Mouse (Mus musculus) kidney, adult 2 months (tissue): ENCODE measurements around the gene Hist1h3g. TPM values are rescaled to one million over a fixed set of nuclear protein-coding genes. Genes with fewer than 3 reads are reported as not detected.
A peak's percentile ranks its signal among the peaks of the same experiment; 100 is the strongest.

Experiments
- DNase-seq: peaks from one replicate; pipeline ENCODE4 v3.0.0; 2021
- H3K27ac ChIP-seq: fragments of 200-500 bp; 2 replicates; pipeline ENCODE4 v1.5.1; 2012; ENCODE audit warnings: low read depth, low read length, control low read depth, inconsistent platforms; ENCODE audit not compliant: insufficient read depth
- H3K27me3 ChIP-seq: fragments of 200-500 bp; replicated peaks from 2 replicates; pipeline ENCODE4 v1.6.1; 2012; ENCODE audit warnings: mild to moderate bottlenecking, moderate library complexity, low read length, inconsistent platforms; ENCODE audit not compliant: control insufficient read depth, insufficient read depth
- H3K36me3 ChIP-seq: fragments of 200-500 bp; 2 replicates; pipeline ENCODE4 v1.6.1; 2012; ENCODE audit warnings: mild to moderate bottlenecking, moderate library complexity, low read length, inconsistent platforms; ENCODE audit not compliant: control insufficient read depth, insufficient read depth
- H3K4me1 ChIP-seq: fragments of 200-500 bp; 2 replicates; pipeline ENCODE4 v1.6.1; 2011; ENCODE audit warnings: low read length; ENCODE audit not compliant: control insufficient read depth, insufficient read depth
- H3K4me3 ChIP-seq: fragments of 200-500 bp; 2 replicates; pipeline ENCODE4 v1.5.1; 2011; ENCODE audit warnings: mild to moderate bottlenecking, low read depth, low read length, control low read depth; ENCODE audit not compliant: insufficient read depth
- CTCF ChIP-seq: fragments of 200-500 bp; conservative IDR thresholded peaks from 2 replicates; pipeline ENCODE4 v1.5.1; 2011; ENCODE audit warnings: low read depth, mild to moderate bottlenecking, control low read depth, low read length, moderate library complexity, mixed read lengths; ENCODE audit not compliant: insufficient read depth, insufficient read length
- POLR2A ChIP-seq: fragments of 200-500 bp; IDR thresholded peaks from one replicate; pipeline ENCODE4 v1.6.1; 2011; ENCODE audit warnings: low read depth, low read length, control low read depth
- WGBS: fragments of 180-500 bp; shearing (Covaris S2); methylation state at CpG from one replicate; pipeline ENCODE4 v1.1.7; 2018; 5-methylcytosine and 5-hydroxymethylcytosine counted together
- polyA plus RNA-seq: library from polyadenylated mRNA; depleted of rRNA; stranded (reverse); fragments of >200 nt; gene quantifications from 2 replicates; pipeline ENCODE4 v1.2.3, GENCODE M21; 2012

The Hist1h3g gene
- polyA plus RNA-seq, 1 experiment = 0.25 TPM

GRCm38 (mm10) chr13:23503797-23504196 lies 31.4 kb upstream of the Hist1h3g start:
- Histone ChIP-seq H3K27me3 (no peaks in the 10 kb centered on the region), H3K27ac (no peak overlapping the region), H3K36me3 (no peaks in the 10 kb centered on the region), H3K4me3 (no peak overlapping the region), H3K4me1 (no peaks in the 10 kb centered on the region)
- 15% methylated on average over 9 of the region's 9 CpGs for WGBS
- DNase-seq = peak; percentile 49
- TF ChIP-seq POLR2A (no peak), CTCF (no peak)

GRCm38 (mm10) chr13:23505662-23506345 lies 29.4 kb upstream of the Hist1h3g start:
- 50% methylated on average over 14 of the region's 14 CpGs for WGBS
- no peak for TF ChIP-seq POLR2A
- TF ChIP-seq CTCF = no peak
- Histone ChIP-seq H3K27me3 (no peaks in the 10 kb centered on the region), H3K36me3 (no peaks in the 10 kb centered on the region), H3K4me3 (no peak overlapping the region), H3K27ac (no peak overlapping the region), H3K4me1 (no peaks in the 10 kb centered on the region)
- no peak for DNase-seq

DNA sequence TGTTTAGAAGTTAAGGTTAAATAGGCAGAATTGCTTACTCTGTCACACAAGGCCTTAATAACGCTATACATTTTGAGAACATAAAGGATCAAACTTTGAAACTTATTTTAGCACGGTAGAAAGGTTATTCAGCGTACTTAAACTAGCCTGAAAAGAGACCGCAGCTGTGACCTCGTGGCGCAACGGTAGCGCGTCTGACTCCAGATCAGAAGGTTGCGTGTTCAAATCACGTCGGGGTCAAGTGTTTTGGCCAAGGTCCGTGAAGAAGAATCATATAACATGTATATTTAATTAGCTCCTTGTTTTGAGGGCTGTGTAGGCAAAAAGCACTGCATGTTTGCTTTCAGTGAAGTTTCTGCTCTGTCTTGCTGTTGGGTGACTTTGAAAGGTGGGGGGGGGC lies 28.9 kb upstream of the Hist1h3g start:
- TF ChIP-seq CTCF = no peak
- TF ChIP-seq POLR2A = no peak
- WGBS = 57% methylated on average over 13 of the region's 13 CpGs
- Histone ChIP-seq H3K27me3 (no peaks in the 10 kb centered on the region), H3K36me3 (no peaks in the 10 kb centered on the region), H3K27ac (no peak overlapping the region), H3K4me1 (no peaks in the 10 kb centered on the region), H3K4me3 (no peak overlapping the region)
- no peak for DNase-seq

DNA sequence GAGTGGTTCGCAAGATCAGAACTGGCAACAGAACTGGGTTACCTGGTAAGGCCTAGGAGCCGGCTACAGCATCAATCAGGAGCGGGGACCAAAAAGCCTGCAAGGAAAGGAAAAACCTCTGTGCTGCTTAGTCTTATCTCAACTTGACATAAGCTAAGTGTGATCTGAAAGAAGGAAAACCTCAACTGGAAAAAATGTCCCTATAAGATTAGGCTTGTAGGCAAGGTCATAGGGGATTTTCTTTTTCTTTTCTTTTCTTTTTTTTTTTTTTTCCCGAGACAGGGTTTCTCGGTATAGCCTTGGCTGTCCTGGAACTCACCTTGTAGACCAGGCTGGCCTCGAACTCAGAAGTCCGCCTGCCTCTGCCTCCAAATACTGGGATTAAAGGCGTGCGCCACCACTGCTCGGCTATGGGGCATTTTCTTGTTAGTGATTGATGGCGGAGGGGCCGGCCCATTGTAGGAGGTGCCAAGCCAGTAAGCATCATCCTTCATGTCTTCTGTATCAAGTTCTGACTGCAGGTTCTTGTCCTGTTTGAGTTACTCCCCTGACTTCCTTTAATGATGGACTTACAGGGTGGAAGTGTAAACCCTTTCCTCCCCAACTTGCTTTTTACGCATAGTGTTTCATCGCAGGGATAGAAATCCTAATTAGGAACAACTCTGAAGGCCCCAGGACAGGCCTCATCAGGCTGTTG lies 28.3 kb upstream of the Hist1h3g start:
- TF ChIP-seq CTCF = no peak
- TF ChIP-seq POLR2A = no peak
- WGBS = 65% methylated on average over 14 of the region's 14 CpGs
- Histone ChIP-seq H3K36me3 (no peaks in the 10 kb centered on the region), H3K4me1 (no peaks in the 10 kb centered on the region), H3K27ac (no peak overlapping the region), H3K27me3 (no peaks in the 10 kb centered on the region), H3K4me3 (no peak overlapping the region)
- DNase-seq = no peak

DNA sequence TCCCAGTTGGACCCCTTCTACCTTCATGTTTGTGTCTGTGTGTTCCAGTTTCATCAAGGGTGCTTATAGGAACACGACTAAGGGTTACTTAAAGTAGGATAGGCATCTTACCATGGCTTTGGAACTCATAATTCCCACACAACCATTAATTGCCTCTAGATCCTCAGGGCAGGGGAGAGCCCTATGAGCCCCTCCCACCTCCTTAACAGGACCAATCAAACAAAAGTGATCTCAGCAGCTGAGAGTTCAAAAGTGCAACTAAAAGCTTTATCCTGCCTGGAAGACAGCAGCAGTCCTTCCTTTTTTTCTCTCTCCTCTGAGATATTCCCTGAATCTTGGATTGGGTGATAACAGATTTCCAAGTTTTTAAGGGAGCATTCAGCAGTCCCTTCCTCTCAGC lies 25.1 kb upstream of the Hist1h3g start:
- H3K27ac ChIP-seq = no peak overlapping the region
- 56% methylated on average over 1 of the region's 1 CpGs for WGBS
- H3K4me3 ChIP-seq = no peak overlapping the region
- no peaks in the 10 kb centered on the region for H3K27me3 ChIP-seq
- TF ChIP-seq CTCF = no peak
- no peak for TF ChIP-seq POLR2A
- no peaks in the 10 kb centered on the region for H3K4me1 ChIP-seq
- no peaks in the 10 kb centered on the region for H3K36me3 ChIP-seq
- no peak for DNase-seq

DNA sequence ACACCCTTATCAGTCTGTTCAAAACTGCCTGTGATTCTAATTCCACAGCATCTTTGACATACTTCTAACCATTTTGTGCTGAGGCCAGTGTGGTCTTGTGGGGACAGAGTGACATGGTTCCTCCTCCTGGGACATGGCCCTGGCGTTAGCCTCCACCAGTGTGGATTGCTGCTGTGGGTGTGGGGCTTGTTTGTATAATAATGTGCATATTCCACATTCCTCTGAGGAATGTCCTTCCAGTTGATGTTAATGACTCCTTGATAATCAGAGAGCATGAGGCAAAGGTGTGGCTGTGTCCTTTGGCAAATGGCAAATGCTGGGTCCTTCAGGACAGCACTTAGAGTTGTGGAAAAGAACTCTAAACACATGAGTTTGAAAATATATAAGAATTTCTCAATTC lies 21.7 kb upstream of the Hist1h3g start:
- H3K27ac ChIP-seq = no peak overlapping the region
- no peak overlapping the region for H3K4me3 ChIP-seq
- DNase-seq = no peak
- H3K36me3 ChIP-seq = no peaks in the 10 kb centered on the region
- no peaks in the 10 kb centered on the region for H3K4me1 ChIP-seq
- H3K27me3 ChIP-seq = no peaks in the 10 kb centered on the region
- 79% methylated on average over 1 of the region's 1 CpGs for WGBS
- TF ChIP-seq POLR2A = no peak
- TF ChIP-seq CTCF = no peak

GRCm38 (mm10) chr13:23515281-23515680 lies 19.9 kb upstream of the Hist1h3g start:
- H3K36me3 ChIP-seq = no peaks in the 10 kb centered on the region
- no peak overlapping the region for H3K27ac ChIP-seq
- H3K4me3 ChIP-seq = no peak overlapping the region
- no peaks in the 10 kb centered on the region for H3K4me1 ChIP-seq
- WGBS = 87% methylated on average over 5 of the region's 5 CpGs
- TF ChIP-seq POLR2A (no peak), CTCF (no peak)
- no peak for DNase-seq
- no peaks in the 10 kb centered on the region for H3K27me3 ChIP-seq
